Mouse (Mus musculus): Measurements from ENCODE around the gene Zbtb24.

The Zbtb24 gene

GRCm38 (mm10) chr10:41504996-41505395 lies 54.8 kb downstream of the Zbtb24 start:
- no peak for DNase-seq (ENCODE audit: low spot score in 2 of 2)

- DNase-seq (ENCODE audit: low spot score in 2 of 2): peak in 1 of 2 experiments; percentile 61
Measured at GRCm38 (mm10) chr10:41505446-41505845, 55.3 kb downstream of the Zbtb24 start.

- DNase-seq (ENCODE audit: low spot score in 2 of 2): no peak
Measured at GRCm38 (mm10) chr10:41509160-41509559, 59.0 kb downstream of the Zbtb24 start.

- no peak for DNase-seq (ENCODE audit: low spot score in 2 of 2)
Measured at GRCm38 (mm10) chr10:41514301-41514700, 64.1 kb downstream of the Zbtb24 start.

- no peak for DNase-seq (ENCODE audit: low spot score in 2 of 2)
Measured at GRCm38 (mm10) chr10:41514921-41515320, 64.7 kb downstream of the Zbtb24 start.
